Mouse (Mus musculus) heart, embryonic 10.5 days (tissue): ENCODE data around the gene Gtdc1. TPM values are rescaled to one million over a fixed set of nuclear protein-coding genes. Genes with fewer than 3 reads are reported as not detected.

Experiments used
- DNase-seq: peaks from one replicate; pipeline ENCODE4 v3.0.0-alpha.2; 2017; ENCODE audit warnings: low spot score
- H3K27ac ChIP-seq: fragments of 300-500 bp; sonication (generic); 2 replicates; pipeline ENCODE4 v1.5.1; 2016; ENCODE audit warnings: mild to moderate bottlenecking
- H3K27me3 ChIP-seq: fragments of 300-500 bp; sonication (generic); 2 replicates; pipeline ENCODE4 v1.6.1; 2016; ENCODE audit warnings: mild to moderate bottlenecking; ENCODE audit not compliant: poor library complexity, insufficient read depth, severe bottlenecking
- H3K36me3 ChIP-seq: fragments of 300-500 bp; sonication (generic); 2 replicates; pipeline ENCODE4 v1.6.1; 2016; ENCODE audit warnings: mild to moderate bottlenecking, moderate library complexity
- H3K4me1 ChIP-seq: fragments of 300-500 bp; sonication (generic); 2 replicates; pipeline ENCODE4 v1.6.1; 2016; ENCODE audit warnings: mild to moderate bottlenecking
- H3K4me3 ChIP-seq: fragments of 300-500 bp; sonication (generic); 2 replicates; pipeline ENCODE4 v1.5.1; 2016; ENCODE audit warnings: mild to moderate bottlenecking, moderate library complexity
- H3K9me3 ChIP-seq: fragments of 300-500 bp; sonication (generic); 2 replicates; pipeline ENCODE4 v1.6.1; 2016; ENCODE audit warnings: mild to moderate bottlenecking, moderate library complexity
- WGBS: fragments of 180-500 bp; shearing (Covaris S2); methylation state at CpG from one replicate; pipeline ENCODE4 v1.1.7; 2016; 5-methylcytosine and 5-hydroxymethylcytosine counted together
- polyA plus RNA-seq: library from polyadenylated mRNA; unstranded; fragments of >200 nt; fragmentation: Nextera tagmentation; extraction: Ambion mirVana; gene quantifications from 2 replicates; pipeline ENCODE4 v1.2.1, GENCODE M21; 2016

The Gtdc1 gene
- polyA plus RNA-seq, 1 experiment from 2014 or later = 10.5 TPM

DNA sequence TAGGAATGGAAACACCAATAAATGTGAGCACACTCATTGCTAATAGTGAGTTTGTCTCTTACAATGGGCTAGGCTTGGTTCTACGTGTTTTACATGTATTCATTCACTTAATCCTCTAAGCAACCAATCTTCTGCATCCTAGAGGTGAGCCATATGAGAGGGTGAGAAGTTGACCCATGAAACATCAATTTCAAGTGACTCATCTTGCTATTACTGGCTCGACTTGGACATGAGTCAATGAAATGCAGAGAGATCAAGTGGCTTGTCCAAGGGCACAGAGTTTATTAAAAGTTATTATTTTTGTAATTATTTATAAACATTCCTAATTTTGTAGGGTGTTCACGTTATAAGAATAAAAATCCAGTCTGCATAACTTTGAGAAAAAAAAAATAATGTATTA is 408.2 kb downstream of the Gtdc1 start:
- DNase-seq = no peak
- Histone ChIP-seq H3K9me3 (no peaks in the 10 kb centered on the region), H3K4me1 (no peaks in the 10 kb centered on the region), H3K4me3 (no peak overlapping the region), H3K27ac (no peak overlapping the region), H3K36me3 (no peaks in the 10 kb centered on the region), H3K27me3 (no peaks in the 10 kb centered on the region)
- 68% methylated on average over 3 of the region's 3 CpGs for WGBS

DNA sequence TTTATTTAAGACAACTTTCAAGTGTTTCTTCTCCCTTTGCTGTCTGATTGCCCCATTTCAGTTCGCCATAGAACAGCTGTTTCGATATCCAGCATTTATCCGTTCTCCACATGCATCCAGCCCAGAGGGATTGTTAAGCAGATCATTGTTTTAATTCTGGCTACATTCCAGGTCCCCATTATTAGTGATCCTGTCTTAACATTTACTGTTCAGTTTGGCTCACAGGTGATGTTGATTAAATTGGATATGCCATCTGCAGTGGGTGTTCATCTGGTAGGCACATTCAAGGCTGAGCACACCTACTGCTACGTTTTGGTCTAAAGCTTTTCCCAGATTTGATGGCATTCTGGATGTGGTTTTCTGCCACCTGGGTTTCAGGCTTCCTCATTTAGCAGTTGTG is 409.4 kb downstream of the Gtdc1 start:
- WGBS = 87% methylated on average over 4 of the region's 4 CpGs
- H3K27me3 ChIP-seq = no peaks in the 10 kb centered on the region
- H3K4me1 ChIP-seq = no peaks in the 10 kb centered on the region

More for the DNA sequence above, 409.4 kb downstream of the Gtdc1 start:
- Histone ChIP-seq H3K4me3 (no peak overlapping the region), H3K27ac (no peak overlapping the region), H3K36me3 (no peaks in the 10 kb centered on the region), H3K9me3 (no peaks in the 10 kb centered on the region)
- no peak for DNase-seq

Other genes starting within 250 kb of the Gtdc1 start
- gene Zeb2, start 189.7 kb upstream of the Gtdc1 start, polyA plus RNA-seq = 22.8 and 25.1 TPM in 2 replicates